Mouse (Mus musculus) cerebellum, adult 2 months (tissue): ENCODE measurements around the gene Glipr2. TPM values are rescaled to one million over a fixed set of nuclear protein-coding genes. Genes with fewer than 3 reads are reported as not detected.

Source experiments
- DNase-seq, 2 experiments: peaks; one replicate each; pipeline ENCODE4 v3.0.0; 2021
- H3K27ac ChIP-seq: fragments of 200-500 bp; 2 replicates; pipeline ENCODE4 v1.5.1; 2012; ENCODE audit warnings: low read length, control low read depth, inconsistent platforms; ENCODE audit not compliant: insufficient read depth
- H3K27me3 ChIP-seq: fragments of 200-500 bp; 2 replicates; pipeline ENCODE4 v1.6.1; 2012; ENCODE audit warnings: inconsistent platforms, mild to moderate bottlenecking, low read length, moderate library complexity; ENCODE audit not compliant: control insufficient read depth, insufficient read depth
- H3K4me1 ChIP-seq: fragments of 200-500 bp; 2 replicates; pipeline ENCODE4 v1.6.1; 2011; ENCODE audit warnings: low read length; ENCODE audit not compliant: control insufficient read depth, insufficient read depth
- H3K4me3 ChIP-seq: fragments of 200-500 bp; replicated peaks from 2 replicates; pipeline ENCODE3; 2011; ENCODE audit warnings: mild to moderate bottlenecking, low read depth, low read length, control low read depth; ENCODE audit not compliant: insufficient read depth
- CTCF ChIP-seq: fragments of 200-500 bp; IDR thresholded peaks from 2 replicates; pipeline ENCODE4 v1.5.1; 2011; ENCODE audit warnings: low read depth, mild to moderate bottlenecking, control low read depth, low read length, moderate library complexity, borderline replicate concordance; ENCODE audit not compliant: insufficient read depth
- POLR2A ChIP-seq: fragments of 200-500 bp; IDR thresholded peaks from 2 replicates; pipeline ENCODE4 v1.6.1; 2011; ENCODE audit warnings: low read length, control low read depth, borderline replicate concordance; ENCODE audit not compliant: insufficient read depth
- WGBS: fragments of 180-500 bp; shearing (Covaris S2); methylation state at CpG from one replicate; pipeline ENCODE4 v1.1.7; 2018; 5-methylcytosine and 5-hydroxymethylcytosine counted together
- polyA plus RNA-seq: library from polyadenylated mRNA; depleted of rRNA; stranded (reverse); fragments of >200 nt; gene quantifications from 2 replicates; pipeline ENCODE4 v1.2.3, GENCODE M21; 2012

The Glipr2 gene
- polyA plus RNA-seq, 1 experiment: 6.8 TPM

- no peaks in the 10 kb centered on the region for H3K4me1 ChIP-seq
- 78% methylated on average over 14 of the region's 14 CpGs for WGBS
- no peak for DNase-seq
- no peaks in the 10 kb centered on the region for H3K27me3 ChIP-seq
- TF ChIP-seq POLR2A: no peak
- TF ChIP-seq CTCF: no peak
- H3K27ac ChIP-seq: no peak overlapping the region
- H3K4me3 ChIP-seq: no peak overlapping the region
These were observed 20.2 kb upstream of the Glipr2 start for GRCm38 (mm10) chr4:43936749-43937674.

- 85% methylated on average over 5 of the region's 5 CpGs for WGBS
- no peaks in the 10 kb centered on the region for H3K27me3 ChIP-seq
- H3K4me1 ChIP-seq: no peaks in the 10 kb centered on the region
- TF ChIP-seq CTCF (no peak), POLR2A (no peak)
- DNase-seq: no peak
- H3K4me3 ChIP-seq: no peak overlapping the region
- no peak overlapping the region for H3K27ac ChIP-seq
These were observed 15.9 kb upstream of the Glipr2 start for GRCm38 (mm10) chr4:43941315-43941714.

DNA sequence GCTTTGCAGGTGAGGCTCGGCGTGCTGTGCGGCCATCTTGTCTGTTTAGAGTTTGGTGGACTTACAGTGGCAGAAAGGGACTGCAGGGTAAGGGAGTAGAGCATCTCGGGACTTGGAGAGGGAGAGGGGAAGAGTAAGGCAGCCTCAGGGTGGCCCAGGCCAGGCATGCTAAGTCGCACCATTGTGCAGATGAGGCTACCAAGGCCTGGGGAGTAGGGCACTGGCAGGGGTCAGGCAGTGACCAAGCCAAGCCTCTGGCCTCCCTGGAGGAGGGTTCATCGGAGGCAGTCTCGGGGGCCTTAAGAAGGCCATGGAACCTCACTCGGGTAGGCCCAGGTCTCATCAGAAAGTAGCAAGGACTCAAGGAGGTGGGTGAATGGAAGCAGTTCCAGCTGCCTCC is 14.8 kb upstream of the Glipr2 start:
- Histone ChIP-seq H3K4me1 (no peaks in the 10 kb centered on the region), H3K27me3 (no peaks in the 10 kb centered on the region), H3K27ac (no peak overlapping the region), H3K4me3 (no peak overlapping the region)
- TF ChIP-seq CTCF (no peak), POLR2A (no peak)
- 89% methylated on average over 8 of the region's 8 CpGs for WGBS
- DNase-seq: no peak

DNA sequence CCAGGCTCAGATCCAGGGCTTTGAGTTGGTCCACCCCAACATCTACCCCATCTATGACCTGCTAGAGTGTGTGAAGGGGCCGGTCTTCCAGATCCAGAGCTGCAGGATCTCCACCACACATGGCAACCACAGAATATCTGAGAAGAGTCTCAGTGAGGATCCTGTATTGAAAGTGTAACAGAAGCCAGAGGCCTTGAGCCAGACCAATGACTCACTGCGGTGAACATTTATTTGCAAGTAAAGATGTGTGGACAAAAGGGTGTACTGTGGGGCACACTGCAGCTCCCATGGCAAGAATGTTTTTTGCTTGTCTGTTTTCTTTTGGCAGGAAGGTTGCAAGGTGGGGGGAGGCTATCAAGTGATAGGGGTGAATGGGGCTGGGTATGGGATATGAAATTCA is 9.6 kb upstream of the Glipr2 start:
- no peaks in the 10 kb centered on the region for H3K27me3 ChIP-seq
- DNase-seq: no peak
- no peak overlapping the region for H3K4me3 ChIP-seq
- H3K4me1 ChIP-seq: no peaks in the 10 kb centered on the region
- 91% methylated on average over 2 of the region's 2 CpGs for WGBS
- TF ChIP-seq POLR2A (no peak), CTCF (no peak)
- H3K27ac ChIP-seq: no peak overlapping the region

DNA sequence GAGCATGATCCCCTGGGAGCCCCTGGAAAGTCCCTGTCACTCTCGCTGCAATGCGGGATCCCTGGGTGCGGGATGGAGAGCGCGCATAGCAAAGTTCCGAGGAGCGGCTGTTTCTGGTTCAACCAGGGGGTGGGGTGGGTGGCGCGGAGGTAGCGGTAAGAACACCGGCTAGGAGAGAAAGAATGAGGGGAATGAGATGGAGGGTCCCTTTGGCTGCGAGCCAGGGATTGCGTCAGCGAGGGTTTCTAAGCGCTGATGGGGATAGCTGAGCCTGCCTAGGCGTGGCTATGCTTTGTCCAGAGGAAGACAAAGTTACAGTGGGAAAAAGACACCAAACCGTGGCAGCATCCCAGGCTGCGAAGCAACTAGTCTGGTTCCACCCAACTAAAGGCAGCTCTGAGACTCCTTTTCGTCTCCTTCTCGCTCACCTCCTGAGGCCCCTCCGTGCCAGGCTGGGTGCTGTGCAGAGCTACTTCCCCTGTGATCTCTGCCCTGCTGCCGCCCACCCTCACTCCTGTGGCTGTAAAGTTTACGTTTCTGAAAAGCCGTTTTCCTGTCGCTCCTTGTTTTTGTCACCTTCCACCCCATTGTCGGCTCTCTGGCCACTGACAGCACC is 753 bp downstream of the Glipr2 start:
- TF ChIP-seq POLR2A: no peak
- no peak for TF ChIP-seq CTCF
- Histone ChIP-seq H3K4me1 (no peaks in the 10 kb centered on the region), H3K27ac (no peak overlapping the region), H3K27me3 (peaks cover 1% of the 10 kb centered on the region; the same call in 1 of the 2 replicates), H3K4me3 (no peak overlapping the region)
- under 1% methylated on average over 26 of the region's 26 CpGs for WGBS
- DNase-seq: no peak

GRCm38 (mm10) chr4:43959523-43960179 is 2.5 kb downstream of the Glipr2 start:
- no peak for DNase-seq
- no peak overlapping the region for H3K4me3 ChIP-seq
- H3K27me3 ChIP-seq: peaks cover 1% of the 10 kb centered on the region; the same call in 1 of the 2 replicates
- TF ChIP-seq CTCF (no peak), POLR2A (no peak)
- WGBS: 72% methylated on average over 9 of the region's 9 CpGs
- H3K4me1 ChIP-seq: no peaks in the 10 kb centered on the region
- H3K27ac ChIP-seq: no peak overlapping the region

- H3K27ac ChIP-seq: no peak overlapping the region
- WGBS: 88% methylated on average over 6 of the region's 6 CpGs
- no peak for DNase-seq
- H3K4me1 ChIP-seq: no peaks in the 10 kb centered on the region
- TF ChIP-seq CTCF (no peak), POLR2A (no peak)
- H3K4me3 ChIP-seq: no peak overlapping the region
- H3K27me3 ChIP-seq: peaks cover 1% of the 10 kb centered on the region; the same call in 1 of the 2 replicates
These were observed 3.0 kb downstream of the Glipr2 start for GRCm38 (mm10) chr4:43960207-43960606.

GRCm38 (mm10) chr4:43964326-43964833 is 7.2 kb downstream of the Glipr2 start:
- 66% methylated on average over 2 of the region's 2 CpGs for WGBS
- no peaks in the 10 kb centered on the region for H3K4me1 ChIP-seq
- no peak overlapping the region for H3K4me3 ChIP-seq
- DNase-seq: peak in 1 of 2 experiments; percentile 16
- H3K27ac ChIP-seq: no peak overlapping the region
- no peak for TF ChIP-seq POLR2A
- TF ChIP-seq CTCF: no peak
- H3K27me3 ChIP-seq: no peaks in the 10 kb centered on the region
